Mouse (Mus musculus) liver, embryonic 14.5 days (tissue): ENCODE measurements around the gene Bcr. TPM values are rescaled to one million over a fixed set of nuclear protein-coding genes. Genes with fewer than 3 reads are reported as not detected.

Experiments used
- ATAC-seq: fragments of 200-750 bp; cut with Nextera tagmentation; 2 replicates; pipeline ENCODE4 v1.8.0; 2017; ENCODE audit warnings: moderate number of reproducible peaks, mild to moderate bottlenecking, moderate library complexity; ENCODE audit not compliant: insufficient read depth
- DNase-seq, 3 experiments: peaks; one replicate each; pipeline ENCODE4 v3.0.0-alpha.2; 2012 to 2013; ENCODE audit warnings: low read depth in 3 of 3, low spot score in 3 of 3
- H3K27ac ChIP-seq: fragments of 300-500 bp; sonication (generic); 2 replicates; pipeline ENCODE4 v1.5.1; 2014; ENCODE audit warnings: moderate library complexity, mild to moderate bottlenecking, control low read depth, inconsistent platforms
- H3K27me3 ChIP-seq: fragments of 300-500 bp; sonication (generic); 2 replicates; pipeline ENCODE4 v1.6.1; 2014; ENCODE audit warnings: mild to moderate bottlenecking, low read length, moderate library complexity; ENCODE audit not compliant: control insufficient read depth, insufficient read depth
- H3K36me3 ChIP-seq: fragments of 300-500 bp; sonication (generic); replicated peaks from 2 replicates; pipeline ENCODE4 v1.6.1; 2014; ENCODE audit warnings: low read depth; ENCODE audit not compliant: control insufficient read depth, insufficient read depth
- H3K4me1 ChIP-seq, 2 experiments: fragments of 200-500 bp in 1 of 2; fragments of 300-500 bp in 1 of 2; sonication (generic) in 1 of 2; replicated peaks; 2 replicates each; pipeline ENCODE4 v1.6.1; 2012 to 2014; ENCODE audit warnings: antibody characterized with exemption in 1 of 2, inconsistent platforms in 1 of 2, low read length in 1 of 2; ENCODE audit not compliant: control insufficient read depth in 2 of 2, insufficient read depth in 2 of 2
- H3K4me2 ChIP-seq: fragments of 300-500 bp; sonication (generic); 2 replicates; pipeline ENCODE4 v1.6.1; 2014; ENCODE audit warnings: low read depth, mild to moderate bottlenecking, control low read depth, moderate library complexity
- H3K4me3 ChIP-seq, 2 experiments: fragments of 200-500 bp in 1 of 2; fragments of 300-500 bp in 1 of 2; sonication (generic) in 1 of 2; 2 replicates each; pipeline ENCODE4 v1.5.1; 2012 to 2014; ENCODE audit warnings: low read depth in 2 of 2, low read length in 2 of 2, mild to moderate bottlenecking in 2 of 2, control low read depth in 1 of 2, inconsistent platforms in 1 of 2, moderate library complexity in 1 of 2; ENCODE audit not compliant: insufficient read depth in 1 of 2
- H3K9ac ChIP-seq: fragments of 300-500 bp; sonication (generic); replicated peaks from 2 replicates; pipeline ENCODE4 v1.6.1; 2014; ENCODE audit warnings: mild to moderate bottlenecking, control low read depth, moderate library complexity
- H3K9me3 ChIP-seq: fragments of 300-500 bp; sonication (generic); 2 replicates; pipeline ENCODE4 v1.6.1; 2016; ENCODE audit warnings: low read length, mixed read lengths; ENCODE audit not compliant: control insufficient read depth
- CTCF ChIP-seq: IDR thresholded peaks from 2 replicates; pipeline ENCODE4 v1.5.1; 2016; ENCODE audit warnings: antibody characterized with exemption, low read depth, control low read depth
- EP300 ChIP-seq: IDR thresholded peaks from 2 replicates; pipeline ENCODE4 v1.6.1; 2016; ENCODE audit warnings: antibody characterized with exemption, low read depth
- WGBS: fragments of 180-500 bp; shearing (Covaris S2); extraction: QIAGEN DNeasy Blood & Tissue Kit; methylation state at CpG from one replicate; pipeline ENCODE4 v1.1.7; 2014; ENCODE audit not compliant: insufficient replicate concordance; 5-methylcytosine and 5-hydroxymethylcytosine counted together
- polyA plus RNA-seq, 2 experiments: library from polyadenylated mRNA; depleted of rRNA in 1 of 2; stranded (reverse) in 1 of 2; unstranded in 1 of 2; fragments of >200 nt; fragmentation: Nextera tagmentation in 1 of 2; extraction: Ambion mirVana in 1 of 2; gene quantifications; 2 replicates each; pipeline versions ENCODE4 v1.2.1 to v1.2.3; 2012 to 2014

Gene Bcr
- polyA plus RNA-seq, 2 experiments, result 0.85 to 3.5 TPM

DNA sequence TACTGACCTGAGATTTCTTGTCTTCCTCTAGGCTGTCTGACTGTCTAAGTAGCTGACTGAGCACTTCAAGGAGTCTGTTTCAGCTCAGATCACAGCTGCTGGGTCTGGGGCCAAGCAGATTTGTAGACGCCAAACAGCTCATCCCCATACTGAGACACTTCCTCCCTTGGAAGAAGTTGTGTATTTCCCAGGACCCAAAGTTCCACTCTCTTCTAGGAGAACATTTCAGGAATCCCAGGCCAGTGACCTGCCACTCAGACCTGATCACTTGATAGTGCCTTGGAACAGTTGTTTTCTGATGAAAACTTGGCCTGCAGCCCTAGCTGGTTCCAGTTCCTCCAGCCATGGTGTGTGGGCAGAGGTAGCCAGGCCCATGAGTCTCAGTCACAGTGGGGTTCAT is 140.3 kb downstream of the Bcr start:
- Histone ChIP-seq H3K9me3 (no peaks in the 10 kb centered on the region), H3K4me2 (no peak overlapping the region), H3K27me3 (no peaks in the 10 kb centered on the region), H3K27ac (no peak overlapping the region), H3K4me1 (no peaks in the 10 kb centered on the region), H3K9ac (no peak overlapping the region), H3K36me3 (no peaks in the 10 kb centered on the region), H3K4me3 (no peak overlapping the region)
- WGBS, result 76% methylated on average over 1 of the region's 1 CpGs
- ATAC-seq (no peak), DNase-seq (no peak)
- no peak for TF ChIP-seq EP300
- TF ChIP-seq CTCF, result no peak

- WGBS, result 66% methylated on average over 4 of the region's 4 CpGs
- H3K27me3 ChIP-seq, result no peaks in the 10 kb centered on the region
- no peak for DNase-seq
- no peak for TF ChIP-seq CTCF
- TF ChIP-seq EP300, result no peak
- H3K9me3 ChIP-seq, result no peaks in the 10 kb centered on the region
- no peak overlapping the region for H3K4me2 ChIP-seq
- no peaks in the 10 kb centered on the region for H3K36me3 ChIP-seq
- no peak for ATAC-seq
- no peak overlapping the region for H3K4me3 ChIP-seq
- no peak overlapping the region for H3K9ac ChIP-seq
- H3K4me1 ChIP-seq, result peaks cover 0 to under 1% of the 10 kb centered on the region in 2 experiments; a peak in 2 of 4 replicates
- H3K27ac ChIP-seq, result no peak overlapping the region
Measured at GRCm38 (mm10) chr10:75206192-75206591, 145.8 kb downstream of the Bcr start.

DNA sequence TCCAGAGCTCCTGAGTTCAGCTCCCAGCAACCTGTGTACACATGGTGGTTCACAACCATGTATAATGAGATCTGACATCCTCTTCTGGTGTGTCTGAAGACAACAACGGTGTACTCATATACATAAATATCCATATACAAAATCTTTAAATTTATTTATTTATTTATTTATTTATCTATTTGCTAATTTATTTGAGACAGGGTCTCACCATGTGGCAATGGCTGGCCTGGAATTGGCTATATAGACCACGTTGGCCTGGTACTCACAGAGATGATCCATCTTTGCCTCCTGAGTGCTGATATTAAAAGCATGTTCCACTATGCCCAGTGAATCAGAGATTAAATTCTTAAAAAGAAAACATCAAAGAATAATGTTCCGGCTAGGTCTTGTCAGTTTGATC is 150.4 kb downstream of the Bcr start:
- Histone ChIP-seq H3K4me2 (no peak overlapping the region), H3K4me1 (peaks cover 4 to 8% of the 10 kb centered on the region in 2 experiments), H3K9me3 (no peaks in the 10 kb centered on the region), H3K27me3 (no peaks in the 10 kb centered on the region), H3K9ac (no peak overlapping the region), H3K36me3 (no peaks in the 10 kb centered on the region), H3K27ac (no peak overlapping the region), H3K4me3 (no peak overlapping the region)
- TF ChIP-seq CTCF, result no peak
- no peak for TF ChIP-seq EP300
- no peak for DNase-seq
- ATAC-seq, result no peak
- WGBS, result 76% methylated on average over 3 of the region's 3 CpGs

DNA sequence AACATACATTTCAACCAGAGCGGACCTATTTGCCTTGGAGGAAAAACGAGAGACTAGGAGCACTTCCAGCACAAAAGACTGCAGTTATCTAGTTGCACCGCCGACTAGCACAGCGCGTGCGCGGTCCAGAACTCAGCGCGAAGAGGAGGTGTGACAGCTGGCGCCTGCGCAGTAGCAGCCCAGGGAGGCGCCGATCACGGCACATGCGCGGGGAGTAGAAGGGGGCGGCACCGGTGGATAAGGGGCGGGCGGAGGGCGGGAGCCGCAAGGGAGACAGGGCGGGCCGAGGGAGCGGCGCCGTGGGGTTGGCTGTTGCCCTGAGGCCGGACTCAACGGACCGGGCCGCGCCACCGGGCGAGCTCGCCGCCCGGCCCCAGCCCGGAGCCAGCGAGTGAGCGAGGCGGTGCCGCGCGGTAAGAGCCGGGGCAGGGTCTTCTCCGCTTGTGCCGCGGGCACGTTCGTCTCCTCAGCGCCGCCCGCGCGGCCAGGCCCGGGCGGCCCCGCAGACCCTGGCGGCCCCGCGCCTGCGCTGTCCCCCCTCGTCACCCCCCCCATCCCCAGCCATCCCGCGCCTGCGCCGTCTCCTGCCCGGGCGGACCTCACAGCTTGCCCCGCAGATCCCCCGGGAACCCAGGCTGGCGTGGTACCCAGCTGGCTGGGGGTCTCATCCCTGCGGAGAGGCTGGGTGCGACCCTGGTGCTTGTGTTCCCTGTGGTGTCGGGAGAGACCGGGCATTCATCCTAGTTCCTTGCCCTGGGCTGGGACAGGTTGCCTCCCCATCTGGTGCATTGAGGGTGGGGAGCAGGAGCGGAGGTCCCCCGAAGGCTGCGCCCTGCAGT is 151.6 kb downstream of the Bcr start, which contains the start of gene Specc1l:
Gene Specc1l, plus strand, starts transcription at position 267 of the 839 bp plus-strand sequence.
- WGBS, result under 1% methylated on average over 53 of the region's 80 CpGs
- Histone ChIP-seq H3K4me1 (peaks cover 4 to 8% of the 10 kb centered on the region in 2 experiments), H3K9me3 (no peaks in the 10 kb centered on the region), H3K27ac (peak within 1 kb of the TSS; percentile 31), H3K4me2 (peak within 1 kb of the TSS; percentile 87), H3K4me3 (peak within 1 kb of the TSS; percentile 74 to 79), H3K27me3 (no peaks in the 10 kb centered on the region), H3K9ac (peak within 1 kb of the TSS; percentile 78), H3K36me3 (no peaks in the 10 kb centered on the region)
- DNase-seq, result peak; percentile 88 to 91 (median 89)
- peak; percentile 100 for ATAC-seq
- peak; percentile 35 for TF ChIP-seq CTCF
- TF ChIP-seq EP300, result no peak

GRCm38 (mm10) chr10:75212981-75213380 is 152.6 kb downstream of the Bcr start:
- H3K36me3 ChIP-seq, result no peaks in the 10 kb centered on the region

More at GRCm38 (mm10) chr10:75212981-75213380, 152.6 kb downstream of the Bcr start:
- H3K27ac ChIP-seq, result no peak overlapping the region
- ATAC-seq (no peak), DNase-seq (no peak)
- no peaks in the 10 kb centered on the region for H3K9me3 ChIP-seq
- 55% methylated on average over 7 of the region's 7 CpGs for WGBS
- H3K4me1 ChIP-seq, result peaks cover 4 to 8% of the 10 kb centered on the region in 2 experiments
- no peaks in the 10 kb centered on the region for H3K27me3 ChIP-seq
- no peak for TF ChIP-seq EP300
- no peak for TF ChIP-seq CTCF
- peak overlapping the region; percentile 23; the same call in 1 of the 2 replicates for H3K9ac ChIP-seq
- H3K4me2 ChIP-seq, result peak overlapping the region; percentile 87
- H3K4me3 ChIP-seq, result peak overlapping the region; percentile 38 to 74; a peak in 3 of 4 replicates
